In genomic region chr7:19093537-19094385, GRCm38 (mm10) we compare ENCODE assay signal across 8 mouse cellular contexts. TPM values are rescaled to one million over a fixed set of nuclear protein-coding genes. Genes with fewer than 3 reads are reported as not detected.
DNase-seq lines count a peak whose midpoint lies in the region; ATAC-seq lines count a peak whose summit lies in the region.

No protein-coding gene starts in this region.

- peak; percentile 72 for ATAC-seq in hindbrain, embryonic 14.5 days (ENCODE audit: low FRiP score)

- peak overlapping the region; percentile 70 for H3K27ac ChIP-seq in hindbrain, embryonic 14.5 days

- H3K9me3 ChIP-seq in hindbrain, embryonic 14.5 days (ENCODE audit: control insufficient read depth, low read length) = no peaks in the 10 kb centered on the region

- H3K9ac ChIP-seq in hindbrain, embryonic 14.5 days = peak overlapping the region; percentile 63; the same call in 1 of the 2 replicates

- H3K4me2 ChIP-seq in hindbrain, embryonic 14.5 days (replicated peaks) = peak overlapping the region; percentile 94

- DNase-seq in R1 (ENCODE audit: low read depth, low spot score) = peak; percentile 99
- DNase-seq in cerebellum, postnatal 36 days = peak; percentile 30 to 51
- DNase-seq in frontal cortex, postnatal 36 days (ENCODE audit: low spot score in 2 of 2) = peak; percentile 79 to 84
- peak; percentile 91 for DNase-seq in hindbrain, embryonic 14.5 days (ENCODE audit: low spot score)
- DNase-seq in left cerebral cortex, adult 11 months (ENCODE audit: low spot score) = peak; percentile 76
- DNase-seq in lung, postnatal 4 days = peak; percentile 97 to 99
- peak; percentile 83 for DNase-seq in right cerebral cortex, adult 18-20 months
- DNase-seq in urinary bladder, adult 2 months (ENCODE audit: low spot score) = peak; percentile 89

- WGBS in hindbrain, embryonic 14.5 days = under 1% methylated on average over 45 of the region's 45 CpGs

- peaks cover 28% of the 10 kb centered on the region; the same call in 1 of the 2 replicates for H3K4me1 ChIP-seq in hindbrain, embryonic 14.5 days (replicated peaks; ENCODE audit: control insufficient read depth, insufficient read depth, low read length)

- H3K27me3 ChIP-seq in hindbrain, embryonic 14.5 days (ENCODE audit: control insufficient read depth, insufficient read depth, low read length) = peaks cover 30% of the 10 kb centered on the region

- H3K4me3 ChIP-seq in hindbrain, embryonic 14.5 days (replicated peaks; ENCODE audit: low read length) = peak overlapping the region; percentile 52

- H3K36me3 ChIP-seq in hindbrain, embryonic 14.5 days (replicated peaks; ENCODE audit: control insufficient read depth, insufficient read depth) = peaks cover 34% of the 10 kb centered on the region

RNA-seq across cellular contexts. Expression of gene Six5, which starts 0.6 kb away (rescaled TPM):
- 2.3 and 2.5 TPM in 2 replicates for polyA plus RNA-seq in hindbrain, embryonic 14.5 days (2014; fragmentation: Nextera tagmentation; extraction: Ambion mirVana)
- polyA plus RNA-seq in urinary bladder, adult 2 months (2012; rRNA removed) = 59.1 and 60.2 TPM in 2 replicates

RNA-seq across cellular contexts. Expression of gene Dmpk, which starts 10.1 kb away (rescaled TPM):
- 8.2 and 8.9 TPM in 2 replicates for polyA plus RNA-seq in hindbrain, embryonic 14.5 days (2014; fragmentation: Nextera tagmentation; extraction: Ambion mirVana)
- polyA plus RNA-seq in urinary bladder, adult 2 months (2012; rRNA removed) = 525 and 848 TPM in 2 replicates

RNA-seq across cellular contexts. Expression of gene Dmwd, which starts 17.7 kb away (rescaled TPM):
- 32.0 and 35.0 TPM in 2 replicates for polyA plus RNA-seq in hindbrain, embryonic 14.5 days (2014; fragmentation: Nextera tagmentation; extraction: Ambion mirVana)
- polyA plus RNA-seq in urinary bladder, adult 2 months (2012; rRNA removed) = 44.9 and 46.4 TPM in 2 replicates

RNA-seq across cellular contexts. Expression of gene Gm4969, which starts 24.4 kb away (rescaled TPM):
- 6.7 and 7.7 TPM in 2 replicates for polyA plus RNA-seq in hindbrain, embryonic 14.5 days (2014; fragmentation: Nextera tagmentation; extraction: Ambion mirVana)
- polyA plus RNA-seq in urinary bladder, adult 2 months (2012; rRNA removed) = 0.13 and 0.40 TPM in 2 replicates

RNA-seq across cellular contexts. Expression of gene Fbxo46, which starts 25.9 kb away (rescaled TPM):
- 10.9 and 11.9 TPM in 2 replicates for polyA plus RNA-seq in hindbrain, embryonic 14.5 days (2014; fragmentation: Nextera tagmentation; extraction: Ambion mirVana)
- 7.2 and 7.7 TPM in 2 replicates for polyA plus RNA-seq in urinary bladder, adult 2 months (2012; rRNA removed)

Comparison
In these comparisons a context has a peak if more than half of its experiments do, and no peak if none do; other contexts are left out.
1. Peak in every context shown above with its lines: DNase-seq, ATAC-seq, H3K4me3 ChIP-seq and H3K27ac ChIP-seq.
2. DNase-seq: peak in every context shown above with its lines; median percentile 99 in R1; 98 in lung, postnatal 4 days; 91 in hindbrain, embryonic 14.5 days; 89 in urinary bladder, adult 2 months; 83 in right cerebral cortex, adult 18-20 months; 82 in frontal cortex, postnatal 36 days; 76 in left cerebral cortex, adult 11 months; 40 in cerebellum, postnatal 36 days.
3. RNA of gene Six5, which starts 0.6 kb away (polyA plus RNA-seq): 59.1 to 60.2 TPM in urinary bladder, adult 2 months; 2.3 to 2.5 TPM in hindbrain, embryonic 14.5 days; every median in the first group is over 10 times any median in the second.
4. RNA of gene Dmpk, which starts 10.1 kb away (polyA plus RNA-seq): 525 to 848 TPM in urinary bladder, adult 2 months; 8.2 to 8.9 TPM in hindbrain, embryonic 14.5 days; every median in the first group is over 10 times any median in the second.